Mouse (Mus musculus) G1E (cell line): Measurements from ENCODE around the gene Vegfa. TPM values are rescaled to one million over a fixed set of nuclear protein-coding genes. Genes with fewer than 3 reads are reported as not detected.
"Not testable (repeated sequence)": the region's sequence is repeated elsewhere in the genome, so short reads cannot be mapped to it uniquely, and the experiment has no call there.

ENCODE experiments used
- ATAC-seq: 2 replicates; pipeline ENCODE4 v1.8.0; 2016; ENCODE audit warnings: mild to moderate bottlenecking; ENCODE audit not compliant: insufficient number of reproducible peaks, poor library complexity, low FRiP score, severe bottlenecking; ENCODE audit errors: extremely low read depth
- DNase-seq: peaks from one replicate; pipeline ENCODE4 v3.0.0; 2012; ENCODE audit warnings: low spot score
- H3K27me3 ChIP-seq: 2 replicates; pipeline ENCODE4 v1.6.1; 2012; ENCODE audit warnings: mild to moderate bottlenecking, low read length, inconsistent platforms; ENCODE audit not compliant: insufficient read depth
- H3K36me3 ChIP-seq: replicated peaks from 2 replicates; pipeline ENCODE3; 2012; ENCODE audit warnings: mild to moderate bottlenecking, inconsistent platforms
- H3K4me1 ChIP-seq: 2 replicates; pipeline ENCODE4 v1.6.1; 2012; ENCODE audit warnings: low read depth, low read length, inconsistent platforms, mixed read lengths; ENCODE audit not compliant: insufficient read depth
- H3K4me3 ChIP-seq: 2 replicates; pipeline ENCODE4 v1.5.1; 2012; ENCODE audit warnings: low read depth, mild to moderate bottlenecking, inconsistent platforms, low read length, moderate library complexity, mixed read lengths
- H3K9me3 ChIP-seq: replicated peaks from 2 replicates; pipeline ENCODE4 v1.6.1; 2012; ENCODE audit warnings: inconsistent platforms
- CTCF ChIP-seq: IDR thresholded peaks from 2 replicates; pipeline ENCODE4 v1.5.1; 2012; ENCODE audit warnings: low read depth, low read length, inconsistent platforms, mixed read lengths
- GATA1 ChIP-seq: IDR thresholded peaks from 2 replicates; pipeline ENCODE4 v1.6.1; 2012; ENCODE audit warnings: borderline replicate concordance, low read length, inconsistent platforms, mixed read lengths
- GATA2 ChIP-seq: IDR thresholded peaks from 2 replicates; pipeline ENCODE4 v1.6.1; 2012; ENCODE audit warnings: low read depth, low read length, inconsistent platforms, borderline replicate concordance
- POLR2AphosphoS5 ChIP-seq: IDR thresholded peaks from 2 replicates; pipeline ENCODE4 v1.6.1; 2012; ENCODE audit warnings: low read depth, low read length, inconsistent platforms; ENCODE audit not compliant: insufficient replicate concordance
- TAL1 ChIP-seq: conservative IDR thresholded peaks from 2 replicates; pipeline ENCODE4 v1.6.1; 2012; ENCODE audit warnings: low read depth, low read length, inconsistent platforms, mixed read lengths
- polyA plus RNA-seq: library from polyadenylated mRNA; stranded (reverse); fragments of >175 nt; gene quantifications from 2 replicates; pipeline ENCODE4 v1.2.3, GENCODE M21; 2012
- total RNA-seq, 2 experiments: library from RNA; stranded (forward) in 1 of 2; stranded (reverse) in 1 of 2; fragments of 200-1000 nt in 1 of 2; fragments of >200 nt in 1 of 2; fragmentation: Nextera tagmentation in 1 of 2; gene quantifications; 2 replicates each; pipeline ENCODE4 v1.2.3; 2014 to 2017

Vegfa gene
- total and polyA plus RNA-seq, 3 experiments: 56.0 to 106 (median 94.1) TPM

DNA sequence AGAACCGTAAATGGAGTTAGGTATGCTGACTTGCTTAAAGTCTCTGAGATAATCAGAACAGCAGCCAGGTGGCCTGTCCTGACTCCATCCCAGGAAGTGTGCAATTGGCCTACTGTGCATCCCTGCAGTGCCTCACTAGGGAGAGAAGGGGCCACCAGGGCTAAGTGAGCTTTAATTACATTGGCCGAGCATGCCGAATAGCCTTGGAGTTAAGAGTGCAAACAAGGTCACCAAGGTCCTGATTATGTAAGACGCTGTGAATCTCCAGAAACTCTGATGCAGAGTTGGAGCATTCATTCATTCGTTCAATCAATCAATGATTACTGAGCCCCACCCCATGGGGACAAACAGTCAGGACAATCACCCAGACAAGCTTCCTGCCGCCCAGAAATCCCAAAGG is 33.8 kb downstream of the Vegfa start:
- DNase-seq (no peak), ATAC-seq (no peak)
- Histone ChIP-seq H3K9me3 (no peaks in the 10 kb centered on the region), H3K36me3 (no peaks in the 10 kb centered on the region), H3K4me3 (no peak overlapping the region), H3K4me1 (no peaks in the 10 kb centered on the region), H3K27me3 (peaks cover 12% of the 10 kb centered on the region)
- TF ChIP-seq GATA1 (no peak), TAL1 (no peak), POLR2AphosphoS5 (no peak), CTCF (no peak), GATA2 (no peak)

DNA sequence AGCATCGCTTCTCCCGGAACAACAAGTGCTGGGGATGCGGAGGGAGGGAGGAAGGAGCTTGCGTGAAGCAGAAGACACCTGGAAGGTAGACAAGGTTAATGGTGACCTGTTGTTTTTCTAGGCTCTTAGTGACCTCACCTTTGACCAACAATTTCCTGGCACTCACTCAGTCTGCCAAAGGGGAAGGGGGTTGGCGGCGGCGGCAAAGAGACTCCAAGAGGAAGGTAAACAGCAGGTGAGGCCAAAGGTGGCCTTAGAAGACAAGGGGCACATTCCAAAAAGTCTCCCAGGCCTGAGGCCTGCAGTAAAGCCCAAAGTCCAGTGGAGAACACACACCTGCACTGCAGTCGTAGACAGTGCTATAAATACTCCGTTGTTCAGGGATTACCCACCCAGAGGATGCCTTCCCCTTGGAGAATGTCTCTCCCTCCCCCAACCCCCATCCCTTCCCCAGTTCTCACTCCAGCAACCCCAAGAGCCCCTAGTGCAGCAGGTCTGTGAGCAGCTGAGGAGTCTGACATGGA is 35.2 kb downstream of the Vegfa start:
- H3K9me3 ChIP-seq: no peaks in the 10 kb centered on the region
- DNase-seq (no peak), ATAC-seq (no peak)
- TF ChIP-seq CTCF (no peak), GATA2 (no peak), TAL1 (no peak), GATA1 (no peak), POLR2AphosphoS5 (no peak)
- H3K27me3 ChIP-seq: peaks cover 4% of the 10 kb centered on the region
- H3K36me3 ChIP-seq: no peaks in the 10 kb centered on the region
- H3K4me1 ChIP-seq: no peaks in the 10 kb centered on the region
- no peak overlapping the region for H3K4me3 ChIP-seq

- Histone ChIP-seq H3K4me3 (no peak overlapping the region), H3K9me3 (no peaks in the 10 kb centered on the region), H3K27me3 (peaks cover 4% of the 10 kb centered on the region; the same call in 1 of the 2 replicates), H3K36me3 (no peaks in the 10 kb centered on the region), H3K4me1 (no peaks in the 10 kb centered on the region)
- DNase-seq (no peak), ATAC-seq (no peak)
- no peak for TF ChIP-seq GATA2
- no peak for TF ChIP-seq CTCF
Measured at GRCm38 (mm10) chr17:45994281-45994817, 37.8 kb downstream of the Vegfa start.

DNA sequence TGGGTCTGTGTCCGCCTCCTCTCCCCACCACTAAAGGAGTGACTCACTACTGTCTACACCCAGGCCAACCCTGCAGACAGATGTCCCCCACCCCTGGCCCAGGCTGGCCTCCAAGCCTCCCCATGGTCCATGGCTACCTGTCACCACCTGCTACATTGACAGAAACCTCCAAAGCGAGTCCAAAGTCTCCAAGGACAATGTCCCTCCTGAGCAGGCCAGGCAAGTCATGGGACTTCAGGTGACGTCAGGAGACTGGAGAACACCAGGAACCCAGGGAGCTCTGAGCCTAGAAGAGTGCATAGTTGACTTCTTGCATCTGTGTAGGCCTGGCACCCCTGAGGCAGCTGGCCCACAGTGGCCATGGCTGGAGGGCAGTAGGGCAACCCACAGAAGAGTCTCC is 45.3 kb downstream of the Vegfa start:
- DNase-seq (no peak), ATAC-seq (no peak)
- Histone ChIP-seq H3K9me3 (no peaks in the 10 kb centered on the region), H3K27me3 (peaks cover 9% of the 10 kb centered on the region), H3K4me3 (no peak overlapping the region), H3K4me1 (no peaks in the 10 kb centered on the region; the same call in 1 of the 2 replicates), H3K36me3 (no peaks in the 10 kb centered on the region)
- no peak for TF ChIP-seq TAL1
- no peak for TF ChIP-seq CTCF
- no peak for TF ChIP-seq GATA1
- TF ChIP-seq POLR2AphosphoS5: no peak

DNA sequence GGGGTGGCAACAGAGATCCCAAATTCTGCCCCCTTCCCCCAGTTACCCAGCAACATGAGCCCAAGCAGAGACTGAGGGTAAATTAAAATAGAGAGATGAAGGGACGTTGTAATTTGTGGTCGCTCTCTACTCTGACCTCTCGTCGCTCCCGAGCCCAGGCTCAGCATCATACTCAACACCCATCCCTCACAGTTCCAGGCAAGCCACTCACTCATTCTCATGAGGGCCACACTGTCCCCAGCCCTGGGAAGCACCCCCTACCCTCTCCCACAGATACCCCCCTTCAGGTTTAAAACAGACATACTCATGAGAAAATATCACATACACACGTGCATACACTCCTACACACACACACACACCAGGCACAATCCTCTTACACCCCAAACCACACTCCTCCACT is 45.8 kb downstream of the Vegfa start:
- H3K9me3 ChIP-seq: no peaks in the 10 kb centered on the region
- ATAC-seq (no peak), DNase-seq (no peak)
- H3K4me1 ChIP-seq: no peaks in the 10 kb centered on the region; the same call in 1 of the 2 replicates
- H3K4me3 ChIP-seq: no peak overlapping the region
- no peaks in the 10 kb centered on the region for H3K36me3 ChIP-seq
- TF ChIP-seq POLR2AphosphoS5: no peak
- no peak for TF ChIP-seq CTCF
- no peak for TF ChIP-seq GATA1
- no peak for TF ChIP-seq GATA2
- TF ChIP-seq TAL1: no peak
- peaks cover 9% of the 10 kb centered on the region for H3K27me3 ChIP-seq

- H3K36me3 ChIP-seq, H3K4me3 ChIP-seq, ATAC-seq, H3K9me3 ChIP-seq, DNase-seq, H3K4me1 ChIP-seq: not testable (repeated sequence)
- H3K27me3 ChIP-seq: peaks cover 12% of the 10 kb centered on the region
Measured at GRCm38 (mm10) chr17:45983185-45983584, 49.0 kb downstream of the Vegfa start.

DNA sequence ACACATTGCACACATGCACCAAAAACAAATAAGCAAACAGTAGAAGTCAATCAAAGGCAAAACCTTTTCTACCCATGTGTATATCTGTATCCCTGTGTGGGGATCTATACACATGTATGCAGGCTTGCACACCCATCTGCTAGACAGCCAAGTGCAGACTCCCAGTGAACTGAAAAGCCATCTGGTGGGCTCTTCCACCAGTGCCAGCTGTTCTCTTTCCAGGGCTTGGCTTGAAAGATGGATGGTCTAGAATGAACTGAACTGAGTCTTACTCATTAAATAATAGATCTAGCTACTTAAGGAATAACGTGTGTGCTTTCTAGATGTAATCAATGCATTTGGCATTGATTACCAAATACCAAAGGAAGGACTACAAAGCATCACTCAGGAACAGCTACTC is 50.3 kb downstream of the Vegfa start:
- H3K27me3 ChIP-seq: peaks cover 6% of the 10 kb centered on the region
- no peak for ATAC-seq

More for the DNA sequence above, 50.3 kb downstream of the Vegfa start:
- Histone ChIP-seq H3K36me3 (no peaks in the 10 kb centered on the region), H3K9me3 (no peaks in the 10 kb centered on the region), H3K4me3 (no peak overlapping the region), H3K4me1 (0 out of 2 replicates have a peak, but pooled peaks cover 2% of the 10 kb centered on the region)
- no peak for TF ChIP-seq CTCF
- TF ChIP-seq POLR2AphosphoS5: no peak
- no peak for TF ChIP-seq GATA2
- TF ChIP-seq GATA1: no peak
- no peak for TF ChIP-seq TAL1
- no peak for DNase-seq
